Mouse (Mus musculus) lung, postnatal 0 days (tissue): Measurements from ENCODE around the gene Coa4.

Source experiments
- CTCF ChIP-seq: IDR thresholded peaks from 2 replicates; pipeline ENCODE4 v1.5.1; 2016; ENCODE audit warnings: antibody characterized with exemption, mild to moderate bottlenecking
- EP300 ChIP-seq: IDR thresholded peaks from 2 replicates; pipeline ENCODE4 v1.6.1; 2016; ENCODE audit warnings: antibody characterized with exemption, mild to moderate bottlenecking, control low read depth

DNA sequence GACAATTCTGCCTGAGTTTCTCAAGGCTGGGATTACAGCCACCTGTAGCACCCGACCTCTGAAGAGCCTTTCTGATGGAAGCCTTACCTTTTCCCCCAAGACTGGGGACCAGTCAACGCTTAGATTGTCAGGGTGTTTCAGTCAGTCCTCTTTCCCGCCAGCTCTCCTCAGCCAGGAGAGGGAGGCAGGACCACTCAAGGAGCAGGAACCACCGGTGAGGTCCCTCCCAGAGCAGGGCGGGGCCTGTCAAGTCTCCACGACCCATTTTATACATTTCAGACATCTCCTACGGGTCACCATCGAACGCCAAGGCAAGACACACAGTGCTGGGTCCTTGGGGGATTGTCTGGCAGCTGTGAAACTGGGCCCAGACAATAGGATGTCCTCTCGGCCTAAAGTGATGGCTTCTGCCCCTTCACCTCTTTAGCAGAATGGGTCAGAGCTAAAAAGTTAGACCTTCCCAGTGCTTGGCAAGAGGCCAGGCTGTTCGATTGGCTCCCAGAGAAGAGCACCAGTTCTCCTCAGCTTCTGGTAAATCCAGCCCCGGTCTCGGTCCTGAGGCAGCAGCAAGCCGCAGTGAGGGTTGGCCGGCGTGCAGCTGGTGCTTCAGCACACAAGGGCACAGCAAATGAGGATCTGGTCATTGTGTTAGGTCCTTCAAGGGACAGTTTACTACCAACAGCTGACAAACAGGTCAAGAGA lies 36.4 kb upstream of the Coa4 start:
- no peak for TF ChIP-seq CTCF
- TF ChIP-seq EP300 = 0 out of 2 replicates have a peak, but pooled peaks have one; percentile 10
